Mouse (Mus musculus): ENCODE results near the gene Tmtc1. TPM values are rescaled to one million over a fixed set of nuclear protein-coding genes. Genes with fewer than 3 reads are reported as not detected.

Tmtc1 gene
- polyA plus RNA-seq, 1 experiment from 2014 or later, result 2.2 TPM

DNA sequence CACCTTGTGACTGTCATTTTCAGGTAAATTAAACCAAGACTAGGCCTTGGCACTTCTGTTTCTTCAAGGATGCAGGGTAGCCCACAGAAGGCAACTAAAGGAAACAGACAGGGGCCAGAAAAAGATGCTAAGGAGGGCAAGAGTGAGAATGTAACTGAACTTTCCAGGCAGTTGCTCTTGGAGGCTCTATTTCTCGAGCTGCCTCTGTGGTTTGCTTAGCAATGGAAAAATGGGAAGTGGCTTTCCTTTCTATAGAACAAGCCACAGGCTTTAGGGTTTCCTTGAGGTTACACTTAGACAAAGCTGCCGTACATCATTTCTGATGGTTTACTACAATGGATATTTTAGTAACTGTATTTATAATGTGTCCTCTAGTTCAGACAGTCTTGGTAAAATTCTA lies 102.4 kb downstream of the Tmtc1 start:
- no peaks in the 10 kb centered on the region for H3K9me3 ChIP-seq (ENCODE audit: low read length)
- 69% methylated on average over 2 of the region's 2 CpGs for WGBS
- H3K36me3 ChIP-seq (ENCODE audit: insufficient read depth, low read length), result no peaks in the 10 kb centered on the region
- H3K27ac ChIP-seq (ENCODE audit: low read length), result no peak overlapping the region
- TF ChIP-seq EP300 (IDR thresholded peaks at IDR 0.05), result no peak
- no peak for TF ChIP-seq CTCF (IDR thresholded peaks at IDR 0.05)
- no peak overlapping the region for H3K4me2 ChIP-seq (replicated peaks; ENCODE audit: low read depth, low read length)
- no peaks in the 10 kb centered on the region for H3K4me1 ChIP-seq (ENCODE audit: insufficient read depth, low read depth, low read length)
- DNase-seq (ENCODE audit: low spot score) (no peak), ATAC-seq (no peak)
- H3K27me3 ChIP-seq (replicated peaks; ENCODE audit: insufficient read depth, low read length), result no peaks in the 10 kb centered on the region
- H3K4me3 ChIP-seq (ENCODE audit: low read depth, low read length), result no peak overlapping the region
- H3K9ac ChIP-seq (replicated peaks; ENCODE audit: low read depth), result no peak overlapping the region

DNA sequence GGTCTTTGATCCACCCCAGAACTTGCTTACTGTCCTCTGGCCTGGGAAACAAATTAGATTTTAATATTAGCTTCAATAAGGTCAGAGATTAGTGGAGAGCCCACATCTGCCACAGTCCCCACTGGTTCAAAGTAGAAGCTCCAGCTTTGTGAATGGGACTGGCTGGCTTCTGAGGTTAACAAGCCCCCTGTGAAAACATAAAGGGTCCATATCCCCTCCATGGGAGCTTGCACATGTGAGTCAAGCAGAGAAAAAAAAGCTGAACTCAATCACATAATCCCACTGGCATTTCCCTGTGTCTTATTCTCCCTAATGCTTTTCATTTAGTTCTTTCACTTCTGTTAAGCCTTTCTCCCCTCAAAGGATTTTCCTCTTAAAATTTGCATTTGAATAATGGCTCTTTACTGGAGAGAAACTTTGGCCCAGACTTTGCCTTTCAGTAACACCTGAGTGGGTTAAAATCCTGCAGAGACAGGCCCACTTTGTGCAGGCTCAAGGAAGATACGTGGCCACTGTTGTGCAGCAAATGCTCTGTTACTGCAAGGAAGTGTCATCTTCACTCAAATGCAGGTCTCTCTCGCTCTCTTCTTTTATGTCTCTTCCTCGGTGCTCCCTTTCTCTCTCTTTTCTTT lies 105.7 kb downstream of the Tmtc1 start:
- no peaks in the 10 kb centered on the region for H3K9me3 ChIP-seq (ENCODE audit: low read length)
- H3K4me2 ChIP-seq (replicated peaks; ENCODE audit: low read depth, low read length), result no peak overlapping the region
- TF ChIP-seq CTCF (IDR thresholded peaks at IDR 0.05) (no peak), EP300 (IDR thresholded peaks at IDR 0.05) (no peak)
- no peaks in the 10 kb centered on the region for H3K27me3 ChIP-seq (replicated peaks; ENCODE audit: insufficient read depth, low read length)
- ATAC-seq (no peak), DNase-seq (ENCODE audit: low spot score) (no peak)
- H3K9ac ChIP-seq (replicated peaks; ENCODE audit: low read depth), result no peak overlapping the region
- H3K4me3 ChIP-seq (ENCODE audit: low read depth, low read length), result no peak overlapping the region
- H3K27ac ChIP-seq (ENCODE audit: low read length), result no peak overlapping the region
- H3K36me3 ChIP-seq (ENCODE audit: insufficient read depth, low read length), result no peaks in the 10 kb centered on the region
- 75% methylated on average over 3 of the region's 3 CpGs for WGBS
- no peaks in the 10 kb centered on the region for H3K4me1 ChIP-seq (ENCODE audit: insufficient read depth, low read depth, low read length)

DNA sequence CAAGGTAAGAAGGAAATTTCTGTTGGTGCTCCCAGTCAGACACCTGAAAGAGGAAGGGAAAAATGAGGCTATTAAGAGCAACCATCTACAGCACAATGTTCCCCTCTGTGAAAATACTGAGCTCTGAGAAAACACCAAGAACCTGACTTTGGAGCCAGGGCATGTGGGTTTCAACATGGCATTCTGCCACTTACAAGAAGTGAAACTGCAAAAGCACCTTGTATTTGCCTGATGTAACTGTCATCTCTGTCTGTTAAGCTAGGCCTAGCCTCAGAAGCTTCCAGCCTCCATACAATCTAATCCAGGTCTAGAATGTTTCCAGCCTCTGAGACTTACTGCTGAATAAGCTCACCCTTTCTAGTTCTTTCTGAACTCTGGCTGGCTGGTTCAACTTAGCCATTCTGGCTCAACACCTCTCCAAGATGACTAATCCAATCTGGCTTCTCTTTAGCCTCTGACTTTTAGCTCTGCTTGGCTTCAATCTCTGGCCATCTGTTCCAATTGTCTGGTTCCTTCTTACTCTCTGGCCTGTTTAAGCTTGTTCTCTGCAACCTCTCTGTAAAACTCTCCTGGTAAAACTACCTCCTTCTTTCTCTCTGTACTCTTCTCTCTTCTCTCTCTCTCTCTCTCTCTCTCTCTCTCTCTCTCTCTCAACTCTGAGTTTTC lies 107.8 kb downstream of the Tmtc1 start:
- ATAC-seq (no peak), DNase-seq (ENCODE audit: low spot score) (no peak)
- Histone ChIP-seq H3K27me3 (replicated peaks; ENCODE audit: insufficient read depth, low read length) (no peaks in the 10 kb centered on the region), H3K4me3 (ENCODE audit: low read depth, low read length) (no peak overlapping the region), H3K36me3 (ENCODE audit: insufficient read depth, low read length) (no peaks in the 10 kb centered on the region), H3K9me3 (ENCODE audit: low read length) (no peaks in the 10 kb centered on the region), H3K9ac (replicated peaks; ENCODE audit: low read depth) (no peak overlapping the region), H3K4me1 (ENCODE audit: insufficient read depth, low read depth, low read length) (no peaks in the 10 kb centered on the region), H3K27ac (ENCODE audit: low read length) (no peak overlapping the region), H3K4me2 (replicated peaks; ENCODE audit: low read depth, low read length) (no peak overlapping the region)
- TF ChIP-seq EP300 (IDR thresholded peaks at IDR 0.05) (no peak), CTCF (IDR thresholded peaks at IDR 0.05) (no peak)

DNA sequence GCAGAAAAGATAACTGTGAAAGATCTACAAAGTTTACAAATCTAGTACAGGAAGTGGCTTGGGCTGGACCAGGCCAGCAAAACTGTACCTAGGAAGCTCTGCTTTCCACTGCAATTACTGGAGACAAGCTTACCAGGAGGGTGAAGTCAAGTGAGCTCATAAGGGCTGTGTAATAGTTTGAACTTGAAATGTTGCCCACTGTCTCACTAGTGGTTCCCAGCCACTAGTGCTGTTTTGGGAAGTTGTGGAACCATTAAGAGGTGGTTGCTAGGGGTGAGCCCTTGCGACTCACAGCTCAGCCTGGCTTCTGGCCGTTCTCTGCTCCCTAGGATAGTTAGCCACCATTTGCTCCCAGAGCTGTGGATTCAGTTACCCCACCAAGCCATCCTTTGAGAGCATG lies 112.3 kb downstream of the Tmtc1 start:
- H3K4me2 ChIP-seq (replicated peaks; ENCODE audit: low read depth, low read length), result no peak overlapping the region
- H3K9ac ChIP-seq (replicated peaks; ENCODE audit: low read depth), result no peak overlapping the region
- peak; percentile 32; the same call in 1 of the 2 replicates for ATAC-seq
- H3K27ac ChIP-seq (ENCODE audit: low read length), result no peak overlapping the region
- TF ChIP-seq CTCF (IDR thresholded peaks at IDR 0.05) (no peak), EP300 (IDR thresholded peaks at IDR 0.05) (no peak)
- WGBS, result 73% methylated on average over 2 of the region's 2 CpGs
- H3K4me1 ChIP-seq (ENCODE audit: insufficient read depth, low read depth, low read length), result no peaks in the 10 kb centered on the region
- peak; percentile 25 for DNase-seq (ENCODE audit: low spot score)
- no peak overlapping the region for H3K4me3 ChIP-seq (ENCODE audit: low read depth, low read length)
- no peaks in the 10 kb centered on the region for H3K9me3 ChIP-seq (ENCODE audit: low read length)
- no peaks in the 10 kb centered on the region for H3K36me3 ChIP-seq (ENCODE audit: insufficient read depth, low read length)
- no peaks in the 10 kb centered on the region for H3K27me3 ChIP-seq (replicated peaks; ENCODE audit: insufficient read depth, low read length)

DNA sequence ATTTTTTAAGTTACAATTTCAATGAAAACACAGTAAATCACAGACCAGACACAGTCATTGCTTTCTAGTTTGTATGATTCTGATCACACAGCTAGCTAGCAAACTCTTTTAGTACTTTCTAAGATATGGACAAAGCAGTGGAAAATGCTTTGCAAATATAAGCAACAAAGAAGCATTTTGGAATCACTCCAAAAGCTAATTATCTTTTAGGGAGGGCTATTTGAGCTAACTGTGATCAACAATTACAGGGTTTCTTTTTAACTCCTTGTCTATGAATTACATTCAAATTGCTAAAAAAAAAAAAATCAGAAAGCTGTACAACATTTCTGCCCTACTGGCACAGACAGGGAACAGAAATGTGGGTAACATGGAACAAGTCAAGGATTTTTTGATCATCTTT lies 114.2 kb downstream of the Tmtc1 start:
- Histone ChIP-seq H3K4me3 (ENCODE audit: low read depth, low read length) (no peak overlapping the region), H3K27me3 (replicated peaks; ENCODE audit: insufficient read depth, low read length) (no peaks in the 10 kb centered on the region), H3K4me2 (replicated peaks; ENCODE audit: low read depth, low read length) (no peak overlapping the region), H3K36me3 (ENCODE audit: insufficient read depth, low read length) (no peaks in the 10 kb centered on the region), H3K4me1 (ENCODE audit: insufficient read depth, low read depth, low read length) (no peaks in the 10 kb centered on the region), H3K27ac (ENCODE audit: low read length) (no peak overlapping the region), H3K9me3 (ENCODE audit: low read length) (no peaks in the 10 kb centered on the region), H3K9ac (replicated peaks; ENCODE audit: low read depth) (no peak overlapping the region)
- ATAC-seq (no peak), DNase-seq (ENCODE audit: low spot score) (no peak)
- TF ChIP-seq EP300 (IDR thresholded peaks at IDR 0.05) (no peak), CTCF (IDR thresholded peaks at IDR 0.05) (no peak)

DNA sequence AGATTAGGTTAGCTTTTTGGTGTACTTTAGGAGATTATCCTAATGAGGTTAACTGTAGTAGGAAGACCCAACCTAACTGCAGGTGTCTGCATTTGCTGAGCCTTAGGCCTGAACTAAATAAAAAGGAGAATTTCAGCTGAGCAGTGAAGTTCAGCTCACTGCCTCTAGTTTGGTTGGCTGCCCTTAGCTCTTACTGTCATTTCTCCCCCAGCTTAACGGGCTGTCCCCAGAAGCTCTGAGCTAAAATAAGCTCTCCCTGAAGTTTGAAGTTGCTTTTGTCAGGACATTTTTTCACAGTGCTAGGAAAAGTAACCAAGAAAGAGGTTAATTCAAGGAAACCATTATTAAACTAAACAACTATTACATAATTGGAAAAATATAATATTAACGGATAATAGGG lies 115.3 kb downstream of the Tmtc1 start:
- WGBS, result 72% methylated on average over 2 of the region's 2 CpGs
- no peak overlapping the region for H3K4me3 ChIP-seq (ENCODE audit: low read depth, low read length)
- TF ChIP-seq EP300 (IDR thresholded peaks at IDR 0.05) (no peak), CTCF (IDR thresholded peaks at IDR 0.05) (no peak)
- no peaks in the 10 kb centered on the region for H3K9me3 ChIP-seq (ENCODE audit: low read length)
- no peaks in the 10 kb centered on the region for H3K4me1 ChIP-seq (ENCODE audit: insufficient read depth, low read depth, low read length)
- no peak overlapping the region for H3K4me2 ChIP-seq (replicated peaks; ENCODE audit: low read depth, low read length)
- no peak for DNase-seq (ENCODE audit: low spot score)
- H3K36me3 ChIP-seq (ENCODE audit: insufficient read depth, low read length), result no peaks in the 10 kb centered on the region
- no peak overlapping the region for H3K9ac ChIP-seq (replicated peaks; ENCODE audit: low read depth)
- H3K27ac ChIP-seq (ENCODE audit: low read length), result no peak overlapping the region
- ATAC-seq, result no peak
- H3K27me3 ChIP-seq (replicated peaks; ENCODE audit: insufficient read depth, low read length), result no peaks in the 10 kb centered on the region

All from lung, postnatal 0 days (tissue).